Mouse (Mus musculus): ENCODE data around the gene Eif3l. TPM values are rescaled to one million over a fixed set of nuclear protein-coding genes. Genes with fewer than 3 reads are reported as not detected.

The Eif3l gene
- polyA plus RNA-seq, 1 experiment from 2014 or later: 238 TPM

DNA sequence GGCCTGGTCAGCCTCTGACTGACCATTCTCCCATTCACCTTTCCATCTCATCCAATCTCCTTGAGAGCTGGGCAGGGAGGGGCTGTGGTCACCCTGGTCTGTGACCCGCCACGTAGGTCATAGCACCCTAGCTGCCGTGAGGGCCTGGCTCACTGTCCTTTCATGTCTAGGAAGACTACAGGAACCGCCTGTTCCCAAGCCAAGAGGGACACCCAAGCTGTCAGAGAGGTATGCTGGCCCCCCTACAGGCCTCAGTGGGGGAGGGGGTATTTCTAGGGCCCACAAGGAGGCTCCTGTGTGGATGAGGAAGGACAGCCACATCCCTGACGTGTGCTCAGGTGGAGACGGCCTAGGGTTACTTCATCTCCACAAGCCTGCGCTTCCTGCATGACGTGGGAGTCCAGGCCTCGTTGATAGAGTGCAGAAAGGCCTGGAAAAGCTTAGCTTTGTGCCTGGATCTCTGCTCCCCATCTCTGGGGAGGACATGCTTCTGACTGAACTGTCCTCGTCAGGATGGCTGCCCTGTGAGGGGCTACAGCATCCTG lies 49.4 kb downstream of the Eif3l start:
- peaks cover 77% of the 10 kb centered on the region for H3K36me3 ChIP-seq
- no peaks in the 10 kb centered on the region for H3K27me3 ChIP-seq (ENCODE audit: insufficient read depth, poor library complexity, severe bottlenecking)
- peaks cover 6% of the 10 kb centered on the region; the same call in 1 of the 2 replicates for H3K9me3 ChIP-seq
- no peak overlapping the region for H3K27ac ChIP-seq
- 86% methylated on average over 10 of the region's 10 CpGs for WGBS
- peaks cover 4% of the 10 kb centered on the region; the same call in 1 of the 2 replicates for H3K4me1 ChIP-seq (replicated peaks)
- DNase-seq (ENCODE audit: low spot score): no peak
- H3K4me3 ChIP-seq: no peak overlapping the region

DNA sequence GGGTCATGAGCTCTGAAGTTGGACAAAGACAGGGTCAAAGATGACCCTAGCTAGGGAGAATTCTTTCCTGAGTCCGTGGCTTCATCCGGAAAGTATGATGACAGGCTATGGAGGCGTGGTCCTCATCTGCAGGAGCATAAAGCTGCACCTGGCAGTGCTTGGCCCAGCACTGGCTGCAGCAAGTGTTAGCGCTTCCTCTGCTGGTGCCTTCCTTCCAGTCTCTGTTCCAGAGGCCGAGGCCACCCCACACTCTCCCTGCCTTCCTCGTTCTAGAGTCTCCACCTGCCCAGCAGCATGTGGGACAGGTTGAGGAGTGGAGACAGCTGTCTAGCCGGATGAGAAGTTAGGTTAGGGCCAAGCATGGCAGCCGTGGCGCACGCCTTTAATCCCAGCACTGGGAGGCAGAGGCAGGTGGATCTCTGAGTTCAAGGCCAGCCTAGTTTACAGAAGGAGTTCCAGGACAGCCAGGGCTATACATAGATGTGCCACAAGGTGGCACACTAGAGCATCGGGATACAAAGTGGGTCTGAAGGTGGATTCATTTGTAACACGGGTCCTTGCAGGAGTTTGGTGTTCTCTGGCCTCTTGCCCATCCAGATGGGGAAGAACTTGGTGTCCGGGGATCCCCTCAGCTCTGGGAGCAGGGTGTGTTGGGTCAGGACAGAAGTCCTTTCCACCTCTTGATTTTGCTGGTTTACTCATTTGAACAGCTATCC lies 51.4 kb downstream of the Eif3l start:
- Histone ChIP-seq H3K36me3 (peaks cover 89% of the 10 kb centered on the region), H3K27ac (no peak overlapping the region), H3K9me3 (peaks cover 6% of the 10 kb centered on the region; the same call in 1 of the 2 replicates), H3K4me3 (no peak overlapping the region), H3K4me1 (replicated peaks) (peaks cover 4% of the 10 kb centered on the region; the same call in 1 of the 2 replicates), H3K27me3 (ENCODE audit: insufficient read depth, poor library complexity, severe bottlenecking) (no peaks in the 10 kb centered on the region)
- whole genome bisulfite sequencing: 83% methylated on average over 13 of the region's 13 CpGs
- DNase-seq (ENCODE audit: low spot score): peak; percentile 52

DNA sequence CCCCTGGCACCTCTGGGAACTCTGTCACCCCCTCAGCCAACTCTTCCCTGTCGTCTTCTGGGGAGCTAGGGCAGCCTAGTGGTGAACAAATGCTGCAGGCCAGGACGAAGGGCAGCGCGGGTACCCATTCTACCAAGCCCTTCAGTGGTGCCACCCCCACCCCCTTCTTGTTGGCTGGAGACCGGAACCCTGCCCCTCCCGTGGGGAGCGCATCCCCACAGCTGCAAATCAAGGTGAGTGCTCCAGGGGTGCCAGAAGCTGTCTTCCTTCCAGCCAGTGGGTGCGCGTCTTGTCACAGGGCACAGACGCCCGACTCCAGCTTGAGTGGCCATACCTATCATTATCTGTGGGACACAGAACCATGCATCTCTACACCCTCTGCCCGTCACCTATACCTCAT lies 52.1 kb downstream of the Eif3l start:
- H3K27ac ChIP-seq: no peak overlapping the region
- DNase-seq (ENCODE audit: low spot score): no peak
- H3K36me3 ChIP-seq: peaks cover 95% of the 10 kb centered on the region
- H3K9me3 ChIP-seq: peaks cover 6% of the 10 kb centered on the region; the same call in 1 of the 2 replicates
- 91% methylated on average over 12 of the region's 12 CpGs for WGBS
- no peak overlapping the region for H3K4me3 ChIP-seq
- peaks cover 2% of the 10 kb centered on the region; the same call in 1 of the 2 replicates for H3K4me1 ChIP-seq (replicated peaks)
- no peaks in the 10 kb centered on the region for H3K27me3 ChIP-seq (ENCODE audit: insufficient read depth, poor library complexity, severe bottlenecking)

DNA sequence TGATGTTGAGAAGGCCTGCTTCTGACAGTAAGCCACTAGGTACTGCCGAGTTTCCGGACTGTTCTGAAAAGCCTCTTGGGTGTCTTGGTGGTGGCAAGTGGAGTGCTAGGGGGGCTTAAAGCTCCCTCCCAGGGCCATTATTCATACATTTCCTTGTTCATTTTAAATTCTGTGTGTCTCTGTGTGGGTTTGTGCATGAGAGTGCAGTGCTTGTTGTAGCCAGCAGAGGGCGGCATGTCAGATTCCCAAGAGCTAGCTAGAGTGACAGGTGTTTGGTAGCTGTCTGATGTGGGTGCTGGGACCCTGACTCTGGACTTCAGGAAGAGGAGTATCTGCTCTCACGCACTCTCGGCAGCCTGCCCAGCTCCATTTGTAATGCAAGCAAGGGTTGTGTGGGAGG lies 53.2 kb downstream of the Eif3l start:
- H3K4me3 ChIP-seq: no peak overlapping the region
- 93% methylated on average over 5 of the region's 5 CpGs for WGBS
- peaks cover 6% of the 10 kb centered on the region; the same call in 1 of the 2 replicates for H3K9me3 ChIP-seq
- no peaks in the 10 kb centered on the region for H3K4me1 ChIP-seq (replicated peaks)
- no peak for DNase-seq (ENCODE audit: low spot score)
- H3K27ac ChIP-seq: no peak overlapping the region
- H3K36me3 ChIP-seq: peaks cover 95% of the 10 kb centered on the region
- no peaks in the 10 kb centered on the region for H3K27me3 ChIP-seq (ENCODE audit: insufficient read depth, poor library complexity, severe bottlenecking)

DNA sequence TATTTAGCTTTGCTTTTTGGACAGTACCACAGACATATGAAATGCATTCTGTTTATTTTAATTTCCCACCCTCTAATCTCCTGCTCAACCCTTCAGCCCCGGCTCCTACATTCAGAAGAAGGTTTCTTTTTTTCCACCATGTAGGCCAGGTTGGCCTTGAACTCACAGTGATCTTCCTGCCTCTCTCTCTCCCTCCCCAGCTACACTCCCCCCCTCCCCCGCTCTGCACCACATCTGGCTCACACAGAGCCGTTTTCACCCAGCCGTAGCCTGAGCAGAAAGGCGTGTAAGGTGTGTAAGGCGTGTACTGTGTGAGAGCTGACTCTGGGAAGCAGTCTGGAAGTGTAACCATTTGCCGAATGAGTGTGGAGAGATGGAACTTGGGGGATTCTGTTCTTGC lies 54.3 kb downstream of the Eif3l start:
- H3K27me3 ChIP-seq (ENCODE audit: insufficient read depth, poor library complexity, severe bottlenecking): no peaks in the 10 kb centered on the region
- peaks cover 96% of the 10 kb centered on the region for H3K36me3 ChIP-seq
- DNase-seq (ENCODE audit: low spot score): no peak
- WGBS: 86% methylated on average over 7 of the region's 7 CpGs
- no peak overlapping the region for H3K27ac ChIP-seq
- H3K4me3 ChIP-seq: no peak overlapping the region
- no peaks in the 10 kb centered on the region for H3K4me1 ChIP-seq (replicated peaks)
- peaks cover 6% of the 10 kb centered on the region; the same call in 1 of the 2 replicates for H3K9me3 ChIP-seq

DNA sequence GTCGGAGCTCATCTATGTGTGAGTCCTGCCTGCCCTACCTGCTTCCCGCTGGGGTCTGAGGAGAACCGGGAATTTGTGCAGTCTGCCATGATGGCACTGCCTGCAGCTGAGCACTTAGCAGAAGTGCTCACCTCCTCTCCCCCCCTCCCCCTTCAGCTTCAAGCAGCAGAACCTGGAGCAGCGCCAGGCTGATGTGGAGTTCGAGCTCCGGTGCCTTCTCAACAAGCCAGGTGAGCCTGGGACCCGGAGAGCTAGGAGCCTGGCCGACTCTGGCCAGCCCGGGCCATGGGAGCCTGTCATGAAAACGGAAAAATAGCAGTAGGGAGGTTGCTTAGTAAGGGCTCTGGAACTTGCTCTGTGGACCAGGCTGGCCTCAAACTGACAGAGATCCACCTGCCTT lies 55.8 kb downstream of the Eif3l start:
- H3K27me3 ChIP-seq (ENCODE audit: insufficient read depth, poor library complexity, severe bottlenecking): no peaks in the 10 kb centered on the region
- DNase-seq (ENCODE audit: low spot score): no peak
- peaks cover 2% of the 10 kb centered on the region; the same call in 1 of the 2 replicates for H3K4me1 ChIP-seq (replicated peaks)
- H3K36me3 ChIP-seq: peaks cover 82% of the 10 kb centered on the region
- H3K27ac ChIP-seq: no peak overlapping the region
- no peak overlapping the region for H3K4me3 ChIP-seq
- peaks cover 6% of the 10 kb centered on the region; the same call in 1 of the 2 replicates for H3K9me3 ChIP-seq
- 91% methylated on average over 10 of the region's 10 CpGs for WGBS

DNA sequence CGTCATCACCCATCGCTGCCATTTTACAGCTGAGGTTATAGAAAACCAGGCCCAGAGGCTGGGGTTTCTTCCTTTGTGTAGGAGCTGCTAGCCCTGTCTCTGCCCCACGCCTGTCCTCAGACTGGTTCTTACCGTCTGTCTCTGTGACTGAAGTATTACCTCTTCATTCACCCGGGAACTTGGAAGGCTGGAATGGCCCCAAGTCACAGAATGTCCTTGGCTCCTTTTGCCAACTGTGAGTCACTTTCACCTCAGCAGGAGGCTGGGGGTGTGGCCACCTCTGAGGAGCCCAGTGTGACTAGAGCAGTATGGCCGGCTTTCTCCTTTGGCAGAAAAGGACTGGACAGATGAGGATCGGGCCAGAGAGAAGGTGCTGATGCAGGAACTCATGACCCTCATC lies 56.5 kb downstream of the Eif3l start:
- H3K36me3 ChIP-seq: peaks cover 75% of the 10 kb centered on the region
- DNase-seq (ENCODE audit: low spot score): no peak
- peaks cover 7% of the 10 kb centered on the region; the same call in 1 of the 2 replicates for H3K4me1 ChIP-seq (replicated peaks)
- peaks cover 6% of the 10 kb centered on the region; the same call in 1 of the 2 replicates for H3K9me3 ChIP-seq
- WGBS: 75% methylated on average over 7 of the region's 7 CpGs
- no peak overlapping the region for H3K4me3 ChIP-seq
- no peaks in the 10 kb centered on the region for H3K27me3 ChIP-seq (ENCODE audit: insufficient read depth, poor library complexity, severe bottlenecking)
- H3K27ac ChIP-seq: no peak overlapping the region; the same call in 1 of the 2 replicates

DNA sequence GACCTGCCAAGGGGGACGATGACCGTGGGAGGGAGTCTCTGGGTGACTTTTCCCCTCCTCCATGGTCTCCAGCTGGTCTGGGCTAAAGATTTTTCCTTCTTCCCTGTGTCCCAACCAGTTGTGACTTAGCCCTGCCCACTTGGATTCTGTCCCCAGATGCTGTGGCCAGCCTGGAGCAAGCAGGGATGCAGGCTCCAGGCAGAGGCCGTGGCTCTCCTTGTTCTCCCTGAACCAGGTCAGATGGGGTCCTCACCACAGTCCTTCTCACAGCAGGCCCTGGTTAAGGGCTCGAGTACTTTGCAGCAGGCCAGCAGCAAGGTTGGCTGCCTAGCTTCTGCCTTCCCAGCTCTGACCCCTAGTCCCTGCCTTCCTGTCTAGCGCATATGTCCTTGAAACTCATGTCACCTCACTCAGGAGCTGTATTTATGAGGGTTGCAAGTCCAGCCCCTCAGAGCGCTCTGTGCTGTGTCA lies 58.2 kb downstream of the Eif3l start:
- Histone ChIP-seq H3K36me3 (peaks cover 58% of the 10 kb centered on the region), H3K9me3 (peaks cover 1% of the 10 kb centered on the region; the same call in 1 of the 2 replicates), H3K27me3 (ENCODE audit: insufficient read depth, poor library complexity, severe bottlenecking) (no peaks in the 10 kb centered on the region), H3K4me3 (no peak overlapping the region), H3K27ac (no peak overlapping the region), H3K4me1 (replicated peaks) (peaks cover 7% of the 10 kb centered on the region; the same call in 1 of the 2 replicates)
- no peak for DNase-seq (ENCODE audit: low spot score)
- 88% methylated on average over 6 of the region's 6 CpGs for WGBS

DNA sequence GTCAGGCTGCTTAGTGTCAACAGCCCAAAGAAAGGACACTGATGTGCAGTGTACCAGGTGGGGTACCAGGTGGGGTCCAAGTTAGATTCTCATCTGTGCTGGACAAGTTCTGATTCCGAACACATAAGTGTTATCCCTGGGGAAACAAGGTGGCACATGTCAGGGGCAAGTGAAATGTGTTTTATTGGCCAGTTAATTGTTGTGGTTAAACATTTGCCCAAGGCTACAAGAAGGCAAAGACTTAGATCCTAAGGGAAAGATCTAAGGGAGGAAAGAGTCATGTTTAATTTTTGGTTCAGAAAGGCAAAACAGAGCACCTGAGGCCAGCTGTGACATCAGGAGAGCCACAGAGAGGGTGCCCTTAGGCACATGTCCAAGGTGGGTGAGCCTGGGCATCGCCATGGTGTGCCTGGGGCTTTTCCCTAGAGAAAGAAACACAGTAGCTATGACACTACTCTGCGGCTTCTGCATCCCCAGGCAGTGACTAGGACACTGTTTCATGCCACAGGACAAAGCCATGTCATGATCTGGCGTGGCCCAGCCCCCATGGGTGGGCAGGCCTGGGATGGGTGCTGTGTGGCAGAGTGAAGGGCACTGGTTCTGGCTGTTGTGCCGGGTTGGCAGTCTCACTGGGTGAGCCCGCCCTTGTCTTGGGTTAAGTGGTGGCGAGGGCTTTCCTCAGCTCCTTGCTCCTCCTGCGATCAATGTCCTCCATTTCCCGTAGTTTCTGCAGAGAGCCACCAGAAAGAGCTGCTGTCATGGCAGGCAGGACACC lies 59.7 kb downstream of the Eif3l start:
- no peak for DNase-seq (ENCODE audit: low spot score)
- H3K4me1 ChIP-seq (replicated peaks): peaks cover 7% of the 10 kb centered on the region; the same call in 1 of the 2 replicates
- no peaks in the 10 kb centered on the region for H3K9me3 ChIP-seq
- no peaks in the 10 kb centered on the region for H3K27me3 ChIP-seq (ENCODE audit: insufficient read depth, poor library complexity, severe bottlenecking)
- peaks cover 47% of the 10 kb centered on the region for H3K36me3 ChIP-seq
- H3K27ac ChIP-seq: no peak overlapping the region
- H3K4me3 ChIP-seq: no peak overlapping the region
- WGBS: 86% methylated on average over 9 of the region's 9 CpGs

DNA sequence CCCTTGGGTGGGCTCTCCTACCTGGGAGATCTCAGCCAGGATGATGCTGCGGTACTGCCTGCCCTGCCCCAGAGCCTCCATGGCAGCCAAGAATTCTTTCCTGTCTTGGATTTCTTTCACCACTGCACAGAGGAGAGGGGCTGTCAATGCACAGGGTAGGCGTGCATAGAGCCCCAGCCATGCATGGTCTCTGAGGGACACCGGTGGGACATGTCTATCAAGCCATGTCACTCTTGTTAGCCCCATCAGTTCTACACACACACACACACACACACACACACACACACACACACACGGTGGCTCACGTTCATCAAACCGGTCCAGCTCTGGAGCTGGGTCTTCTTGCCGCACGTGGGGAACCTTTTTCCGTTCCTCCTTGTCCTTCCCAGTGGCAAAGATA lies 60.4 kb downstream of the Eif3l start:
- peaks cover 41% of the 10 kb centered on the region for H3K36me3 ChIP-seq
- no peaks in the 10 kb centered on the region for H3K9me3 ChIP-seq
- H3K4me3 ChIP-seq: no peak overlapping the region
- no peak for DNase-seq (ENCODE audit: low spot score)
- H3K4me1 ChIP-seq (replicated peaks): peaks cover 9% of the 10 kb centered on the region
- WGBS: 80% methylated on average over 9 of the region's 9 CpGs
- H3K27ac ChIP-seq: no peak overlapping the region
- 0 out of 2 replicates have a peak, but pooled peaks cover 4% of the 10 kb centered on the region for H3K27me3 ChIP-seq (ENCODE audit: insufficient read depth, poor library complexity, severe bottlenecking)

DNA sequence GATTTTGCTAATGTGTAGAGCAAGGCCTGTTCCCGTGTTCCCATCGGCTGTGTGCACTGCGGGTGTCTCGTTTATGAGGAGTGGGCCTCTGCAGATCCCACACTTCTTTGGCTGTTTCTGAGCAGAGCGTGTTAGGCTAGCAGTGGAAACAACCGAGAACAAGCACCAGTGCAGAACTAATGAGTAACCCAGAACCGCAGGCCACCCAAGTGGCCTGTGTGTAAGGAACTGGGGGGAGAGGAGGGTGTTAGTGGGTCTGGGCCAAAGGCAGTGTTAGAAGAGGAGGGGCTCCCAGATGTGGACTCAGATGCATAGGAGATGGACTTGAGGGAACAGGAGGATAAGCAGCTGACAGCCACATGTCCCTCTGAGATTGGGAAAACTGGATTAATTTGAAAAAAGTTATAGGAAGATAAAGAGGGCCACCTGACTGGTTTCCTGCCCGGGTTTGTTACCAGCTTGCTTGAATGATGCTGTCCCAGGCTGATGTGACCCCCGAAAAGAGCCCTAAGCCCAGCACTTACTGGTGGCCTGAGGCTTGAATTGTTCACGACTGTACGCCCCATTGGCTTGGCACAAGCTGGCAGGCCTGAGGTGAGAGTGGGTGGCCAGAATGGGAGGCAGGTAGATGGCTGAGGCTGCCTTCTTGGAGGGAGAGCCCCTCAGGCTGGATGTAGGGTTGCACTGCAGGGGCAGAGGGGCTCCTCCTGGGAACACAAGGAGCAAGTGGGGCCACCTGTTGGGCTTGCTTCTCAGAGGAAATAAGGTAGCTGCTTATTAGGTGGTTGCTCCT lies 61.0 kb downstream of the Eif3l start:
- Histone ChIP-seq H3K27ac (no peak overlapping the region), H3K27me3 (ENCODE audit: insufficient read depth, poor library complexity, severe bottlenecking) (0 out of 2 replicates have a peak, but pooled peaks cover 4% of the 10 kb centered on the region), H3K4me3 (no peak overlapping the region), H3K36me3 (peaks cover 34% of the 10 kb centered on the region), H3K9me3 (no peaks in the 10 kb centered on the region), H3K4me1 (replicated peaks) (peaks cover 14% of the 10 kb centered on the region)
- WGBS: 75% methylated on average over 11 of the region's 11 CpGs
- no peak for DNase-seq (ENCODE audit: low spot score)

DNA sequence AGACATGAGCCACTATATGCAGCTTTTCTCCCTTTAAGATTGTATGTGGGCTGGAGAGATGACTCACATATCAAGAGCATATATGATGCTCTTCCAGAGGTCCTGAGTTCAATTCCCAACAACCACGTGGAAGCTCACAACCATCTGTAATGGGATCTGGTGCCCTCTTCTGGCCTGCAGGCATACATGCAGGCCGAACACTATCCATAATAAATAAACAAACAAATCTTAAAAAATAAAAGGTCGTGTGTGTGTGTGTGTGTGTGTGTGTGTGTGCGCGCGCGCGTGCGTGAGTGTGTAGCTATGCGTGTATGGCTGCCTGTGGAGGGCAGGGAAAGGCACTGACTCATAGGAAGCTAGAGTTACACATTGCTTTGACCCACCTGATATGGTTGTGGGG lies 64.7 kb downstream of the Eif3l start:
- Histone ChIP-seq H3K9me3 (no peaks in the 10 kb centered on the region), H3K4me1 (replicated peaks) (peaks cover 30% of the 10 kb centered on the region), H3K27me3 (ENCODE audit: insufficient read depth, poor library complexity, severe bottlenecking) (0 out of 2 replicates have a peak, but pooled peaks cover 4% of the 10 kb centered on the region), H3K4me3 (no peak overlapping the region), H3K36me3 (peaks cover 15% of the 10 kb centered on the region), H3K27ac (no peak overlapping the region)
- DNase-seq (ENCODE audit: low spot score): no peak
- WGBS: 61% methylated on average over 10 of the region's 10 CpGs

All from hindbrain, embryonic 10.5 days (tissue).